Mouse (Mus musculus): Measurements from ENCODE around the gene Camk1d.

GRCm38 (mm10) chr2:5679055-5679454 is 35.3 kb downstream of the Camk1d start:
- TF ChIP-seq POLR2A (IDR thresholded peaks at IDR 0.05; ENCODE audit: insufficient read depth, low read depth, low read length) (no peak), CTCF (IDR thresholded peaks at IDR 0.05; ENCODE audit: insufficient read depth, low read depth, low read length) (no peak)
